Mouse (Mus musculus) liver, embryonic 11.5 days (tissue): ENCODE results near the gene Vmn2r9. TPM values are rescaled to one million over a fixed set of nuclear protein-coding genes. Genes with fewer than 3 reads are reported as not detected.
"Not testable (repeated sequence)": the region's sequence is repeated elsewhere in the genome, so short reads cannot be mapped to it uniquely, and the experiment has no call there.

ENCODE experiments used
- ATAC-seq: fragments of 200-750 bp; cut with Nextera tagmentation; replicated peaks from 2 replicates; pipeline ENCODE4 v1.8.0; 2017; ENCODE audit warnings: moderate number of reproducible peaks, mild to moderate bottlenecking, moderate TSS enrichment, moderate library complexity; ENCODE audit not compliant: low FRiP score
- DNase-seq: peaks from one replicate; pipeline ENCODE4 v3.0.0-alpha.2; 2017; ENCODE audit warnings: low spot score
- H3K27ac ChIP-seq: fragments of 300-500 bp; sonication (generic); 2 replicates; pipeline ENCODE4 v1.5.1; 2014; ENCODE audit warnings: mild to moderate bottlenecking, low read depth, low read length, control low read depth
- H3K27me3 ChIP-seq: fragments of 300-500 bp; sonication (generic); replicated peaks from 2 replicates; pipeline ENCODE4 v1.6.1; 2014; ENCODE audit warnings: low read length, mixed read lengths; ENCODE audit not compliant: control insufficient read depth, insufficient read depth
- H3K36me3 ChIP-seq: fragments of 300-500 bp; sonication (generic); 2 replicates; pipeline ENCODE4 v1.6.1; 2014; ENCODE audit warnings: mild to moderate bottlenecking, low read length, moderate library complexity, mixed read lengths; ENCODE audit not compliant: control insufficient read depth, insufficient read depth
- H3K4me1 ChIP-seq: fragments of 300-500 bp; sonication (generic); replicated peaks from 2 replicates; pipeline ENCODE4 v1.6.1; 2014; ENCODE audit warnings: low read length, mixed read lengths; ENCODE audit not compliant: control insufficient read depth, insufficient read depth
- H3K4me2 ChIP-seq: fragments of 300-500 bp; sonication (generic); 2 replicates; pipeline ENCODE4 v1.6.1; 2014; ENCODE audit warnings: mild to moderate bottlenecking, control low read depth, moderate library complexity
- H3K4me3 ChIP-seq: fragments of 300-500 bp; sonication (generic); 2 replicates; pipeline ENCODE4 v1.5.1; 2014; ENCODE audit warnings: low read depth, low read length, control low read depth
- H3K9ac ChIP-seq: fragments of 300-500 bp; sonication (generic); 2 replicates; pipeline ENCODE4 v1.6.1; 2014; ENCODE audit warnings: low read depth, low read length, control low read depth
- H3K9me3 ChIP-seq: fragments of 300-500 bp; sonication (generic); 2 replicates; pipeline ENCODE4 v1.6.1; 2016; ENCODE audit warnings: low read length, inconsistent platforms, mixed read lengths; ENCODE audit not compliant: control insufficient read depth
- whole genome bisulfite sequencing: fragments of 180-500 bp; shearing (Covaris S2); extraction: QIAGEN DNeasy Blood & Tissue Kit; methylation state at CpG from one replicate; pipeline ENCODE4 v1.1.7; 2014; 5-methylcytosine and 5-hydroxymethylcytosine counted together
- polyA plus RNA-seq: library from polyadenylated mRNA; unstranded; fragments of >200 nt; fragmentation: Nextera tagmentation; extraction: Ambion mirVana; gene quantifications from 2 replicates; pipeline ENCODE4 v1.2.1, GENCODE M21; 2014

Vmn2r9 gene
- polyA plus RNA-seq, result not detected in 2 replicates

- not testable (repeated sequence) for H3K4me3 ChIP-seq, H3K9ac ChIP-seq, H3K9me3 ChIP-seq, DNase-seq, H3K27me3 ChIP-seq, H3K36me3 ChIP-seq, ATAC-seq, H3K4me2 ChIP-seq, H3K4me1 ChIP-seq, H3K27ac ChIP-seq
- 50% methylated on average over 1 of the region's 1 CpGs for WGBS
Observed at GRCm38 (mm10) chr5:108852501-108852900, at the start of gene Vmn2r9. TSS of gene Vmn2r9 (minus strand) at chr5:108852601.

- H3K4me3 ChIP-seq, H3K9ac ChIP-seq, H3K27me3 ChIP-seq, DNase-seq, H3K4me2 ChIP-seq, H3K27ac ChIP-seq, H3K36me3 ChIP-seq, H3K4me1 ChIP-seq, H3K9me3 ChIP-seq: not testable (repeated sequence)
- ATAC-seq, result 0 out of 2 replicates have a peak, but pooled peaks have one; percentile 26
- WGBS, result 0% methylated on average over 1 of the region's 1 CpGs
Observed at GRCm38 (mm10) chr5:108866746-108867145, 14.3 kb upstream of the Vmn2r9 start.

- DNase-seq (no peak), ATAC-seq (no peak)
- no peak overlapping the region for H3K9ac ChIP-seq
- no peak overlapping the region for H3K4me3 ChIP-seq
- H3K27ac ChIP-seq, result no peak overlapping the region
- H3K4me2 ChIP-seq, result no peak overlapping the region
- no peaks in the 10 kb centered on the region for H3K36me3 ChIP-seq
- H3K4me1 ChIP-seq, result no peaks in the 10 kb centered on the region
- WGBS, result 36% methylated on average over 1 of the region's 1 CpGs
- H3K9me3 ChIP-seq, result no peaks in the 10 kb centered on the region
- no peaks in the 10 kb centered on the region for H3K27me3 ChIP-seq
Observed at GRCm38 (mm10) chr5:108849466-108849865, 2.9 kb downstream of the Vmn2r9 start.

- Histone ChIP-seq H3K27me3 (no peaks in the 10 kb centered on the region), H3K9me3 (no peaks in the 10 kb centered on the region), H3K4me1 (no peaks in the 10 kb centered on the region), H3K36me3 (no peaks in the 10 kb centered on the region), H3K4me2 (no peak overlapping the region), H3K4me3 (no peak overlapping the region), H3K9ac (no peak overlapping the region), H3K27ac (no peak overlapping the region)
- DNase-seq (peak; percentile 31), ATAC-seq (0 out of 2 replicates have a peak, but pooled peaks have one; percentile 23)
- 72% methylated on average over 1 of the region's 1 CpGs for WGBS
Observed at GRCm38 (mm10) chr5:108836156-108836555, 16.2 kb downstream of the Vmn2r9 start.

- DNase-seq (no peak), ATAC-seq (no peak)
- no peak overlapping the region for H3K27ac ChIP-seq
- H3K4me1 ChIP-seq, result no peaks in the 10 kb centered on the region
- no peaks in the 10 kb centered on the region for H3K36me3 ChIP-seq
- H3K9me3 ChIP-seq, result no peaks in the 10 kb centered on the region
- H3K4me2 ChIP-seq, result no peak overlapping the region
- no peak overlapping the region for H3K4me3 ChIP-seq
- 85% methylated on average over 2 of the region's 2 CpGs for WGBS
- H3K9ac ChIP-seq, result no peak overlapping the region
- no peaks in the 10 kb centered on the region for H3K27me3 ChIP-seq
Observed at GRCm38 (mm10) chr5:108823276-108823675, 29.1 kb downstream of the Vmn2r9 start.

GRCm38 (mm10) chr5:108808750-108809149 lies 43.7 kb downstream of the Vmn2r9 start, which contains the start of gene Vmn2r8:
TSS of gene Vmn2r8 (minus strand) at chr5:108808850.
- not testable (repeated sequence) for H3K4me1 ChIP-seq, H3K9me3 ChIP-seq, H3K27ac ChIP-seq, H3K4me3 ChIP-seq, ATAC-seq, H3K4me2 ChIP-seq, DNase-seq, H3K36me3 ChIP-seq, H3K9ac ChIP-seq, H3K27me3 ChIP-seq
- WGBS, result 69% methylated on average over 2 of the region's 2 CpGs

GRCm38 (mm10) chr5:108803646-108804045 lies 48.8 kb downstream of the Vmn2r9 start:
- Histone ChIP-seq H3K27me3 (no peaks in the 10 kb centered on the region), H3K4me1 (no peaks in the 10 kb centered on the region), H3K36me3 (no peaks in the 10 kb centered on the region), H3K9ac (no peak overlapping the region), H3K9me3 (no peaks in the 10 kb centered on the region), H3K27ac (no peak overlapping the region), H3K4me2 (no peak overlapping the region), H3K4me3 (no peak overlapping the region)
- no peak for ATAC-seq
- 31% methylated on average over 1 of the region's 1 CpGs for WGBS
- DNase-seq, result no peak

GRCm38 (mm10) chr5:108795263-108795662 lies 57.1 kb downstream of the Vmn2r9 start, which contains the start of gene Tmed11:
TSS of gene Tmed11 (minus strand) at chr5:108795363.
- not testable (repeated sequence) for H3K9me3 ChIP-seq, H3K36me3 ChIP-seq, H3K4me2 ChIP-seq, H3K4me1 ChIP-seq, H3K4me3 ChIP-seq, H3K9ac ChIP-seq, ATAC-seq, H3K27me3 ChIP-seq, DNase-seq, H3K27ac ChIP-seq
- 57% methylated on average over 2 of the region's 2 CpGs for WGBS

- not testable (repeated sequence) for H3K4me1 ChIP-seq, H3K4me2 ChIP-seq, ATAC-seq, H3K4me3 ChIP-seq, H3K9me3 ChIP-seq, H3K27me3 ChIP-seq, H3K27ac ChIP-seq, H3K9ac ChIP-seq, DNase-seq, H3K36me3 ChIP-seq
- 33% methylated on average over 1 of the region's 1 CpGs for WGBS
Observed at GRCm38 (mm10) chr5:108790385-108790784, 62.0 kb downstream of the Vmn2r9 start.
